Mouse (Mus musculus) cortical plate, adult 2 months (tissue): ENCODE data around the gene Galnt2.

ENCODE experiments used
- CTCF ChIP-seq: fragments of 200-500 bp; IDR thresholded peaks from 2 replicates; pipeline ENCODE4 v1.5.1; 2011; ENCODE audit warnings: mild to moderate bottlenecking, control low read depth, low read length; ENCODE audit not compliant: insufficient read depth; ENCODE audit errors: extremely low read depth
- POLR2A ChIP-seq: fragments of 200-500 bp; IDR thresholded peaks from 2 replicates; pipeline ENCODE4 v1.6.1; 2011; ENCODE audit warnings: mild to moderate bottlenecking, low read length, control low read depth; ENCODE audit not compliant: insufficient read depth; ENCODE audit errors: extremely low read depth

- TF ChIP-seq POLR2A (no peak), CTCF (no peak)
These were observed 73.0 kb downstream of the Galnt2 start for GRCm38 (mm10) chr8:124304141-124304540.
